Mouse (Mus musculus): ENCODE measurements at regions not wholly inside any gene's neighbourhood (a gene's known extent, or its start where the extent isn't known, plus 50 kb on each side); places are given as distances from the start of the nearest gene placed in this dataset.

DNA sequence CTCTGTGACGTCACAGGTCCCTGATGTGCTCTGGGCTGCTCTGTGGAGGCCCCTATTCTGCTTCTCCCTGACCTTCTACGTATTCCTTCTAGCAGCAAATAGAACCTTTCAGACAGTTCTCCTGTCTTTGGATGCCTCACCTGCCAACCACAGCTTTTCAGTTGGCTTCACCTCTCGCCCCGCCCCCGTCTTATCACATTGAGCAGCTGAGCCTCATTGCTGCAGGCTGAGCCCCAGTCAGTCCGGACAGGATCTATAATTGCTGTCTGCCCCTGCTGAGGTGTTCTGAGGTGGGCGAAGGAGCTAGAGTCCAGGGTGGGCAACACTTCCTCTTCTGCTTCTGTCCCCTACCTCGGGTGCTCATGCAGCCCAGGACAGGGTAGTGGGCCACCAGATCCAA is 556.5 kb downstream of the Gm19410 start:
- Histone ChIP-seq H3K27me3 (ENCODE audit: control insufficient read depth, insufficient read depth, insufficient read length) (no peaks in the 10 kb centered on the region), H3K36me3 (ENCODE audit: control insufficient read depth, insufficient read depth) (no peaks in the 10 kb centered on the region), H3K79me2 (ENCODE audit: control insufficient read depth, insufficient read depth) (no peaks in the 10 kb centered on the region), H3ac (ENCODE audit: control insufficient read depth, insufficient read length, low read depth) (no peak overlapping the region), H3K79me3 (ENCODE audit: low read depth) (no peaks in the 10 kb centered on the region), H3K4me3 (ENCODE audit: insufficient read depth, poor library complexity, severe bottlenecking) (no peak overlapping the region)
- no peak for TF ChIP-seq MYOG (IDR thresholded peaks at IDR 0.05; ENCODE audit: control insufficient read depth, extremely low read depth, insufficient read length)

DNA sequence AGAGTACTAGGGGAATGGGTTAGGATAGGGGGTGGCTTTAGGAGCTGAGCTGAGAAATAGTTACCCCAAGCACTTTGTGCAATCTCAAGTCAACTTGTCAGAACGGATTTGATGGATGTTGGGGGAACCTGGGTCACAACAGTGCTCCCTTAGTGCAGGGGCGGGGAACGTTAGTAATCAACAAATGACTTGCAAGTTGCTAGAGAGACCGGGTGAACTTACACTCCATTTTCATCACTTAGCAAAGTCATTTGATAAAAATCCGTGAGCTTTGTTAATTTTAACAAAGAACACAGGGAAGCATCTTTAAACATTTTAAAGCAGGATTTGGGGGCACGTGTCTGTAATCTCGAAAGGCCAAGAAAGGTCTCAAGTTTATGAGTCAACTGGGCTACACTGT is 557.0 kb downstream of the Gm19410 start:
- no peaks in the 10 kb centered on the region for H3K36me3 ChIP-seq (ENCODE audit: control insufficient read depth, insufficient read depth)
- no peaks in the 10 kb centered on the region for H3K27me3 ChIP-seq (ENCODE audit: control insufficient read depth, insufficient read depth, insufficient read length)
- H3K79me2 ChIP-seq (ENCODE audit: control insufficient read depth, insufficient read depth), result no peaks in the 10 kb centered on the region
- TF ChIP-seq MYOG (IDR thresholded peaks at IDR 0.05; ENCODE audit: control insufficient read depth, extremely low read depth, insufficient read length) (no peak), USF1 (IDR thresholded peaks at IDR 0.05; ENCODE audit: low read depth) (no peak), CTCF (IDR thresholded peaks at IDR 0.05; ENCODE audit: control insufficient read depth, insufficient read depth, insufficient read length) (no peak), MYOD1 (IDR thresholded peaks at IDR 0.05; ENCODE audit: control insufficient read depth, insufficient read length, low read depth) (no peak), FOSL1 (IDR thresholded peaks at IDR 0.05; ENCODE audit: insufficient read depth, low read length, poor library complexity, severe bottlenecking) (no peak), MAX (IDR thresholded peaks at IDR 0.05) (no peak), CEBPB (IDR thresholded peaks at IDR 0.05; ENCODE audit: low read depth) (no peak)
- H3ac ChIP-seq (ENCODE audit: control insufficient read depth, insufficient read length, low read depth), result no peak overlapping the region
- H3K4me3 ChIP-seq (ENCODE audit: insufficient read depth, poor library complexity, severe bottlenecking), result no peak overlapping the region
- no peaks in the 10 kb centered on the region for H3K79me3 ChIP-seq (ENCODE audit: low read depth)

DNA sequence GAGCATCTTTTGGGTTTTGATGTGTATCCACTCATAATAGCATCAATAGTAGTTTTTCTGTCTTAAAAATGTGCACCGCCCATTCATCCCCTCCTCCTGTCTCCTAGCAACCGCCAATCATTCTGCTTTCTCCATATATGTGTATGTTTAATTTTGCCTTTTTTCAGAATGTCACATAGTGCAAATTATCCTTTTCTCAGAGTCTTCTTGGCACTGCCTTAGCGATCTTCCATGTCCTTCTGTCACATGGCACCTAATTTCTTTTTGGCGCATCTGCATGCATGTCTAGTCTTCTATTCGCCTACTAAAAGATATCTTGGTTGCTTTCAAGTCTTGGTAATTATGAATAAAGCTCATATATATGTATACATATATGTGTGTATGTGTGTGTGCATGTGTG is 573.0 kb downstream of the Gm19410 start:
- no peaks in the 10 kb centered on the region for H3K79me3 ChIP-seq (ENCODE audit: low read depth)
- TF ChIP-seq CTCF (IDR thresholded peaks at IDR 0.05; ENCODE audit: control insufficient read depth, insufficient read depth, insufficient read length) (no peak), MYOD1 (IDR thresholded peaks at IDR 0.05; ENCODE audit: control insufficient read depth, insufficient read length, low read depth) (no peak), MYOG (IDR thresholded peaks at IDR 0.05; ENCODE audit: control insufficient read depth, extremely low read depth, insufficient read length) (no peak), USF1 (IDR thresholded peaks at IDR 0.05; ENCODE audit: low read depth) (no peak), MAX (IDR thresholded peaks at IDR 0.05) (no peak), FOSL1 (IDR thresholded peaks at IDR 0.05; ENCODE audit: insufficient read depth, low read length, poor library complexity, severe bottlenecking) (no peak)
- H3K4me3 ChIP-seq (ENCODE audit: insufficient read depth, poor library complexity, severe bottlenecking), result no peak overlapping the region
- no peaks in the 10 kb centered on the region for H3K27me3 ChIP-seq (ENCODE audit: control insufficient read depth, insufficient read depth, insufficient read length)
- H3K36me3 ChIP-seq (ENCODE audit: control insufficient read depth, insufficient read depth), result no peaks in the 10 kb centered on the region
- H3K79me2 ChIP-seq (ENCODE audit: control insufficient read depth, insufficient read depth), result no peaks in the 10 kb centered on the region
- no peak overlapping the region for H3ac ChIP-seq (ENCODE audit: control insufficient read depth, insufficient read length, low read depth)

DNA sequence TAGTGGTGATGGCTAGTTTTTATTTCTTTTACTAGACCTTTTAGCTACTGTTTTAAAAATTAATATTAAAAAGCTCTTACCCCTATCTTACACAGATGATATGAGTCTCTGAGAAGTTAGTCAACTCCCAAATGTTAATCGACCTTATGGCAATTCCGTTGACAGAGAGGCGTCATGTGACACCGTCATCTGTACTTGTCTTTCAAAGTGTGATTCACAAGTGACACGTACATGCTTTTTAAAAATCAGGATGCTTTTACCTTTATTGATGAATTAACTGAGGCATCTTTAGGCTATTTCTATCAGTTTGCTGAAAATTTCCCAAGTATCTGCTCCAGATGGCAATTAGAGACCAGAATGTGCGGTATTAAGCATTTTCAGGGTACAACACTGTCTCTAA is 573.9 kb downstream of the Gm19410 start:
- Histone ChIP-seq H3K27me3 (ENCODE audit: control insufficient read depth, insufficient read depth, insufficient read length) (no peaks in the 10 kb centered on the region), H3K79me2 (ENCODE audit: control insufficient read depth, insufficient read depth) (no peaks in the 10 kb centered on the region), H3K79me3 (ENCODE audit: low read depth) (no peaks in the 10 kb centered on the region), H3ac (ENCODE audit: control insufficient read depth, insufficient read length, low read depth) (no peak overlapping the region), H3K4me3 (ENCODE audit: insufficient read depth, poor library complexity, severe bottlenecking) (no peak overlapping the region), H3K36me3 (ENCODE audit: control insufficient read depth, insufficient read depth) (no peaks in the 10 kb centered on the region)
- no peak for TF ChIP-seq CTCF (IDR thresholded peaks at IDR 0.05; ENCODE audit: control insufficient read depth, insufficient read depth, insufficient read length)
- TF ChIP-seq USF1 (IDR thresholded peaks at IDR 0.05; ENCODE audit: low read depth), result no peak
- no peak for TF ChIP-seq CEBPB (IDR thresholded peaks at IDR 0.05; ENCODE audit: low read depth)
- TF ChIP-seq MAX (IDR thresholded peaks at IDR 0.05), result no peak
- TF ChIP-seq MYOG (IDR thresholded peaks at IDR 0.05; ENCODE audit: control insufficient read depth, extremely low read depth, insufficient read length), result no peak
- no peak for TF ChIP-seq MYOD1 (IDR thresholded peaks at IDR 0.05; ENCODE audit: control insufficient read depth, insufficient read length, low read depth)
- TF ChIP-seq FOSL1 (IDR thresholded peaks at IDR 0.05; ENCODE audit: insufficient read depth, low read length, poor library complexity, severe bottlenecking), result no peak

DNA sequence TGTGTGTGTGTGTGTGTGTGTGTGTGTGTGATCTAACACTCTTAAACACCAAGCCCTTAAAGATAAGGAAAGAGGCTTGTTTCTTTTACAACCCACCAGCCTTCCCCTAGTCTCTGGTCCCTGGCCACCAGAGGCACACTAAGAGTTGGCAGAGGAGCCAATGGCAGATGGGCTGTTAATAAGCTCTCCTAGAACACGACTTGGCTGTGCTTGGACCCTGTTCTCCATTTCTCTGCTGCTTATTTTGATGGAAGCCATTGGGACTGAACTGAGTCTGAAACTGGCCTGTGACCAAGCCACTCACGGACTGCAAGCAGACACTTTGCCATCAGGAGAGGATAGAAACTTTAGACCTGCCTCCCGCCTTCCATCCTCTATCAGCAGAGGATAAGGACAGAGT is 574.9 kb downstream of the Gm19410 start:
- H3K36me3 ChIP-seq (ENCODE audit: control insufficient read depth, insufficient read depth), result no peaks in the 10 kb centered on the region
- TF ChIP-seq MYOD1 (IDR thresholded peaks at IDR 0.05; ENCODE audit: control insufficient read depth, insufficient read length, low read depth), result no peak
- TF ChIP-seq CTCF (IDR thresholded peaks at IDR 0.05; ENCODE audit: control insufficient read depth, insufficient read depth, insufficient read length), result no peak
- no peak for TF ChIP-seq USF1 (IDR thresholded peaks at IDR 0.05; ENCODE audit: low read depth)
- TF ChIP-seq MAX (IDR thresholded peaks at IDR 0.05), result no peak
- TF ChIP-seq FOSL1 (IDR thresholded peaks at IDR 0.05; ENCODE audit: insufficient read depth, low read length, poor library complexity, severe bottlenecking), result no peak
- TF ChIP-seq CEBPB (IDR thresholded peaks at IDR 0.05; ENCODE audit: low read depth), result no peak
- no peak for TF ChIP-seq MYOG (IDR thresholded peaks at IDR 0.05; ENCODE audit: control insufficient read depth, extremely low read depth, insufficient read length)
- no peaks in the 10 kb centered on the region for H3K27me3 ChIP-seq (ENCODE audit: control insufficient read depth, insufficient read depth, insufficient read length)
- no peak overlapping the region for H3ac ChIP-seq (ENCODE audit: control insufficient read depth, insufficient read length, low read depth)
- H3K4me3 ChIP-seq (ENCODE audit: insufficient read depth, poor library complexity, severe bottlenecking), result no peak overlapping the region
- H3K79me2 ChIP-seq (ENCODE audit: control insufficient read depth, insufficient read depth), result no peaks in the 10 kb centered on the region
- H3K79me3 ChIP-seq (ENCODE audit: low read depth), result no peaks in the 10 kb centered on the region

DNA sequence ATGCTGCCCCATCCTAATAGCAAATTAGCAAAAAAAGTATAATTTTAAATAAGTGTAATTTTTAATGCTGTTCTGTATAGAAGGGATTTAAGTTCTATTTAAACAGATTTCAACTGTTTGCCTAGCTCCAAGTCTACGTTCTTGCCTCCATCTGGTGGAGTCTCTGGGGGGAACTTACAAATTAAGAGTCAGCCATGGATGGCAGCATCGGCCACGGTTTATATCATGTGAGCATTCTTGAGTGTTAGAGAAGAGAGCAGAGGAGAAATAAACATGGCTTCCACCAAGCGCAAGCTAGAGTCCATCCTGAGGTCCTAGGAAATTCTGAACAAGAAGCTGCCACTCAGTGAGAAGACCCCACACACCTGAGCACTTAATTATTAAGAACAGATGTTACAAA is 576.4 kb downstream of the Gm19410 start:
- Histone ChIP-seq H3K79me2 (ENCODE audit: control insufficient read depth, insufficient read depth) (no peaks in the 10 kb centered on the region), H3K36me3 (ENCODE audit: control insufficient read depth, insufficient read depth) (no peaks in the 10 kb centered on the region), H3K79me3 (ENCODE audit: low read depth) (no peaks in the 10 kb centered on the region), H3K27me3 (ENCODE audit: control insufficient read depth, insufficient read depth, insufficient read length) (no peaks in the 10 kb centered on the region), H3K4me3 (ENCODE audit: insufficient read depth, poor library complexity, severe bottlenecking) (no peak overlapping the region), H3ac (ENCODE audit: control insufficient read depth, insufficient read length, low read depth) (no peak overlapping the region)
- TF ChIP-seq USF1 (IDR thresholded peaks at IDR 0.05; ENCODE audit: low read depth) (no peak), FOSL1 (IDR thresholded peaks at IDR 0.05; ENCODE audit: insufficient read depth, low read length, poor library complexity, severe bottlenecking) (no peak)
